Mouse (Mus musculus) neutrophil, adult 5-6 weeks (primary cell): ENCODE measurements around the gene Gja4. TPM values are rescaled to one million over a fixed set of nuclear protein-coding genes. Genes with fewer than 3 reads are reported as not detected.

Source experiments
- ATAC-seq: fragments of 151-379, 151-347 bp; 2 replicates; pipeline ENCODE4 v1.8.0; 2017; ENCODE audit warnings: mild to moderate bottlenecking, moderate TSS enrichment; ENCODE audit not compliant: insufficient number of reproducible peaks, poor library complexity, low FRiP score, severe bottlenecking; ENCODE audit errors: extremely low read depth
- total RNA-seq: library from RNA; stranded (forward); fragments of 200-1000 nt; gene quantifications from 2 replicates; pipeline ENCODE4 v1.2.3, GENCODE M21; 2017

Gene Gja4
- total RNA-seq, 1 experiment from 2014 or later: not detected

- no peak for ATAC-seq
Measured at GRCm38 (mm10) chr4:127261601-127262000, 52.2 kb downstream of the Gja4 start.

Other genes with a start within 250 kb of the Gja4 start
- 31.3 and 34.6 TPM in 2 replicates for gene Zmym6, start 236.7 kb downstream of the Gja4 start, total RNA-seq
- 7.6 and 8.1 TPM in 2 replicates for gene Tmem35b, start 190.3 kb downstream of the Gja4 start, total RNA-seq
- 0.12 TPM in 2 replicates for gene Dlgap3, start 144.8 kb downstream of the Gja4 start, total RNA-seq
- gene Smim12, start 70.3 kb downstream of the Gja4 start, total RNA-seq: 17.3 and 25.8 TPM in 2 replicates
- gene Gjb3, start 16.8 kb upstream of the Gja4 start, total RNA-seq: not detected in 2 replicates
- not detected in 2 replicates for gene Gjb4, start 40.0 kb upstream of the Gja4 start, total RNA-seq
- not detected in 2 replicates for gene Gjb5, start 44.1 kb upstream of the Gja4 start, total RNA-seq